Mouse (Mus musculus) midbrain, postnatal 0 days (tissue): Measurements from ENCODE around the gene Csf1. TPM values are rescaled to one million over a fixed set of nuclear protein-coding genes. Genes with fewer than 3 reads are reported as not detected.

ENCODE experiments used
- ATAC-seq: fragments of 200-750 bp; cut with Nextera tagmentation; 2 replicates; pipeline ENCODE4 v1.8.0; 2017; ENCODE audit warnings: moderate number of reproducible peaks, mild to moderate bottlenecking, moderate TSS enrichment, moderate library complexity; ENCODE audit not compliant: low FRiP score
- DNase-seq: peaks from one replicate; pipeline ENCODE4 v3.0.0-alpha.2; 2015; ENCODE audit warnings: low spot score
- H3K27ac ChIP-seq: fragments of 300-500 bp; sonication (generic); 2 replicates; pipeline ENCODE4 v1.5.1; 2014; ENCODE audit warnings: low read depth, mild to moderate bottlenecking, low read length, mixed read lengths
- H3K27me3 ChIP-seq: fragments of 300-500 bp; sonication (generic); 2 replicates; pipeline ENCODE4 v1.6.1; 2014; ENCODE audit warnings: low read length, control low read depth, mixed read lengths; ENCODE audit not compliant: insufficient read depth
- H3K36me3 ChIP-seq: fragments of 300-500 bp; sonication (generic); 2 replicates; pipeline ENCODE4 v1.6.1; 2014; ENCODE audit warnings: low read length, control low read depth, mixed read lengths; ENCODE audit not compliant: insufficient read depth
- H3K4me1 ChIP-seq: fragments of 300-500 bp; sonication (generic); 2 replicates; pipeline ENCODE4 v1.6.1; 2014; ENCODE audit warnings: mild to moderate bottlenecking, control low read depth, antibody characterized with exemption, low read length, mixed read lengths; ENCODE audit not compliant: insufficient read depth
- H3K4me2 ChIP-seq: fragments of 300-500 bp; sonication (generic); 2 replicates; pipeline ENCODE4 v1.6.1; 2014; ENCODE audit warnings: low read depth, mild to moderate bottlenecking, low read length, mixed read lengths; ENCODE audit not compliant: poor library complexity, severe bottlenecking
- H3K4me3 ChIP-seq: fragments of 300-500 bp; sonication (generic); 2 replicates; pipeline ENCODE4 v1.5.1; 2014; ENCODE audit warnings: low read depth, mild to moderate bottlenecking, low read length, moderate library complexity
- H3K9ac ChIP-seq: fragments of 300-500 bp; sonication (generic); replicated peaks from 2 replicates; pipeline ENCODE4 v1.6.1; 2014; ENCODE audit warnings: mild to moderate bottlenecking, low read length, moderate library complexity, mixed read lengths; ENCODE audit not compliant: poor library complexity, severe bottlenecking
- H3K9me3 ChIP-seq: fragments of 300-500 bp; sonication (generic); 2 replicates; pipeline ENCODE4 v1.6.1; 2016; ENCODE audit warnings: low read length, control low read depth
- CTCF ChIP-seq: IDR thresholded peaks from 2 replicates; pipeline ENCODE4 v1.5.1; 2016; ENCODE audit warnings: antibody characterized with exemption, mild to moderate bottlenecking
- WGBS: fragments of 180-500 bp; shearing (Covaris S2); extraction: QIAGEN DNeasy Blood & Tissue Kit; methylation state at CpG from one replicate; pipeline ENCODE4 v1.1.7; 2014; 5-methylcytosine and 5-hydroxymethylcytosine counted together
- polyA plus RNA-seq: library from polyadenylated mRNA; unstranded; fragments of >200 nt; fragmentation: Nextera tagmentation; extraction: Ambion mirVana; gene quantifications from 2 replicates; pipeline ENCODE4 v1.2.1, GENCODE M21; 2015
- total RNA-seq: library from RNA; depleted of rRNA; stranded (reverse); fragments of >200 nt; gene quantifications from 2 replicates; pipeline ENCODE4 v1.2.3, GENCODE M21; 2014

Gene Csf1
- total and polyA plus RNA-seq, 2 experiments from 2014 or later, result 8.1 to 12.3 TPM

DNA sequence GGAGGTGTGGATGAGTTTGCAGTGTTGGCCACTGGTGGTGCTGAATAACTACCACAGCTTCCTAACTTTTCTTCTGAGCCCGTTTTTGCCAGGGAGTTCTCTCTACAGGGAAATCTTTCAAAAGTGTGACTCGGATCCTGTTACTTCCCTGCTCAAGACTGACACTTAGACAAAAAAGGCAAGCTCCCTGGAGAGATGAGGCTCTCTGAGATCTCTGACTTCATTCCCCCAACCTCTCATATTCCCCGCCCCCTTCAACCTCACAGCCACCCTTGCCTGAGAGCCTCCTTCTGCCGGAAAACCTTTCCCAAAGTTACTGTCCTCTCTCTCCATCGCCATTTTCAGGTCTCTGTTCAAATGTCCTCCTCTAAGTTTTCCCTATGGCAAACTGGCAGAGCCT, 14.8 kb upstream of the Csf1 start:
- WGBS, result 48% methylated on average over 5 of the region's 5 CpGs
- Histone ChIP-seq H3K9me3 (no peaks in the 10 kb centered on the region), H3K27ac (no peak overlapping the region), H3K9ac (no peak overlapping the region), H3K27me3 (no peaks in the 10 kb centered on the region), H3K4me3 (no peak overlapping the region), H3K4me1 (no peaks in the 10 kb centered on the region), H3K4me2 (no peak overlapping the region), H3K36me3 (no peaks in the 10 kb centered on the region)
- no peak for TF ChIP-seq CTCF
- DNase-seq, result no peak
- ATAC-seq, result no peak

GRCm38 (mm10) chr3:107772860-107773259, 12.6 kb upstream of the Csf1 start:
- H3K4me2 ChIP-seq, result no peak overlapping the region
- H3K4me1 ChIP-seq, result no peaks in the 10 kb centered on the region
- no peak for TF ChIP-seq CTCF
- no peaks in the 10 kb centered on the region for H3K27me3 ChIP-seq
- no peak for ATAC-seq
- H3K9me3 ChIP-seq, result no peaks in the 10 kb centered on the region
- H3K4me3 ChIP-seq, result no peak overlapping the region
- H3K9ac ChIP-seq, result no peak overlapping the region
- no peaks in the 10 kb centered on the region for H3K36me3 ChIP-seq
- WGBS, result 78% methylated on average over 5 of the region's 5 CpGs
- H3K27ac ChIP-seq, result no peak overlapping the region
- DNase-seq, result no peak

GRCm38 (mm10) chr3:107769692-107770091, 9.4 kb upstream of the Csf1 start:
- DNase-seq (no peak), ATAC-seq (no peak)
- Histone ChIP-seq H3K4me1 (no peaks in the 10 kb centered on the region), H3K9me3 (no peaks in the 10 kb centered on the region), H3K9ac (no peak overlapping the region), H3K36me3 (no peaks in the 10 kb centered on the region), H3K4me3 (no peak overlapping the region), H3K27ac (no peak overlapping the region), H3K27me3 (no peaks in the 10 kb centered on the region), H3K4me2 (no peak overlapping the region)
- TF ChIP-seq CTCF, result no peak
- WGBS, result 86% methylated on average over 2 of the region's 2 CpGs

- ATAC-seq (no peak), DNase-seq (no peak)
- Histone ChIP-seq H3K27me3 (no peaks in the 10 kb centered on the region), H3K9me3 (no peaks in the 10 kb centered on the region), H3K9ac (no peak overlapping the region), H3K4me3 (no peak overlapping the region), H3K4me2 (no peak overlapping the region), H3K27ac (no peak overlapping the region), H3K4me1 (no peaks in the 10 kb centered on the region), H3K36me3 (no peaks in the 10 kb centered on the region)
- 81% methylated on average over 8 of the region's 8 CpGs for WGBS
- TF ChIP-seq CTCF, result no peak
Observed at GRCm38 (mm10) chr3:107768104-107768989, 8.1 kb upstream of the Csf1 start.

DNA sequence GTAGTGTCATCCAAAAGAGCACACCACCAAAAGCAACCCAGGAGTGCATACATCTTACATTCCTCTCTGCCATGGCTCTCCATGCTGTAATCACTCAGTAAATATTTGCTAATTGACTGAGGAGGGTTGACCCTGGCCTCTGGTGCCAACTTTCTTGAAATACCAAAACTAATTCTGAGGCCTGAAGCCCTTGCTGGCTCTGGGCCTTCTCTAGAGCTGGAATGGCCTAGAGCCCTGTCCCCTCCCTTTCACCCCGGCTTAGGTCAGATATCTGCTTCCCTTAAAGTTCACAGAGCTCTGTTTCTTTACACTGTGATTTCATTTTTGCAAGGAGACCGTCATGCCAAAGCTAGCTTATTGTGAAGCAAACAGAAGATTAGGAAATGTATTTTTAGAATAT, 6.5 kb upstream of the Csf1 start:
- Histone ChIP-seq H3K9me3 (no peaks in the 10 kb centered on the region), H3K36me3 (no peaks in the 10 kb centered on the region), H3K4me1 (no peaks in the 10 kb centered on the region), H3K9ac (no peak overlapping the region), H3K27me3 (no peaks in the 10 kb centered on the region), H3K4me2 (no peak overlapping the region), H3K27ac (no peak overlapping the region), H3K4me3 (no peak overlapping the region)
- no peak for DNase-seq
- WGBS, result 74% methylated on average over 2 of the region's 2 CpGs
- no peak for ATAC-seq
- no peak for TF ChIP-seq CTCF

DNA sequence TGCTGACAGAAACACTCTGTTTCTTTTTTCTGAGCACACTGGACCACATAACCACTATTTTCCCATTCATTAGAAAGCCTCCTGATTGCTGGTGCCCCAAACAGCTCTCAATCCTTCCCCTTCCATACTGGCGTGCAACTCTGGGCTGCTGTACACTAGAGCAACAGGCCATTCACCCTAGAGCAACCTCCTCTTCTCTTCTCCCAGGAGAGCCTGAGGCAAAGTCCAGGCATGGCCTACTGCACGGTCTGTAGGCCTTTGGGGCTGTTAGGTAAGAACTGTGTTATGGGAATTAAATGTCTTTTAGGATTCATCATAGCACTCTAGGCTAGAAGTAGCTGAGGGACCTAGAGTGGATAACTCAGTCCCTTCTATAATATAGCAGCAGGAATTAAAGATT, 5.7 kb upstream of the Csf1 start:
- no peak for TF ChIP-seq CTCF
- ATAC-seq (no peak), DNase-seq (no peak)
- Histone ChIP-seq H3K4me2 (no peak overlapping the region), H3K9me3 (no peaks in the 10 kb centered on the region), H3K36me3 (no peaks in the 10 kb centered on the region), H3K9ac (no peak overlapping the region), H3K27ac (no peak overlapping the region), H3K4me1 (no peaks in the 10 kb centered on the region), H3K4me3 (no peak overlapping the region), H3K27me3 (no peaks in the 10 kb centered on the region)
- WGBS, result 88% methylated on average over 2 of the region's 2 CpGs
